Mouse (Mus musculus): Measurements from ENCODE around the gene Ak2. TPM values are rescaled to one million over a fixed set of nuclear protein-coding genes. Genes with fewer than 3 reads are reported as not detected.

Ak2 gene
- total and polyA plus RNA-seq, 3 experiments, result 330 to 366 TPM; not detected in 1

GRCm38 (mm10) chr4:129059922-129060321, 68.2 kb downstream of the Ak2 start:
- Histone ChIP-seq H3K9ac (ENCODE audit: control insufficient read depth, low read depth, low read length, poor library complexity, severe bottlenecking) (peak overlapping the region; percentile 54), H3K9me3 (replicated peaks; ENCODE audit: insufficient read depth, low read length) (no peaks in the 10 kb centered on the region), H3K36me3 (ENCODE audit: control insufficient read depth in 1 of 2, insufficient read depth in 2 of 2, low read length in 2 of 2) (peaks cover 0 to 36% of the 10 kb centered on the region in 2 experiments; a peak in 2 of 4 replicates), H3K27me3 (ENCODE audit: control insufficient read depth in 1 of 2, insufficient read depth in 2 of 2, low read length in 2 of 2) (no peaks in the 10 kb centered on the region), H3K4me1 (ENCODE audit: control insufficient read depth in 1 of 2, insufficient read depth in 2 of 2, low read length in 2 of 2) (peaks cover 18 to 25% of the 10 kb centered on the region in 2 experiments), H3K27ac (ENCODE audit: control insufficient read depth, low read depth, low read length) (no peak overlapping the region), H3K79me2 (ENCODE audit: control insufficient read depth, insufficient read depth, low read length, poor library complexity) (peaks cover 33% of the 10 kb centered on the region), H3K4me3 (ENCODE audit: control insufficient read depth in 1 of 2, insufficient read depth in 1 of 2, low read depth in 2 of 2, low read length in 2 of 2) (peak overlapping the region; percentile 79 to 88)
- no peak for DNase-seq (ENCODE audit: low read depth, low spot score)
- TF ChIP-seq NRF1 (IDR thresholded peaks at IDR 0.05; ENCODE audit: insufficient read depth, low read depth, low read length, poor library complexity, severe bottlenecking), result no peak
- TF ChIP-seq ETS1 (IDR thresholded peaks at IDR 0.05; ENCODE audit: low read depth, low read length), result peak; percentile 30; the same call in 1 of the 2 replicates

Other genes with a start within 250 kb of the Ak2 start
- gene A3galt2, start 236.6 kb upstream of the Ak2 start, total RNA-seq (2012; rRNA removed), result not detected in 2 replicates
- gene A3galt2, start 236.6 kb upstream of the Ak2 start, polyA plus RNA-seq (2012; ENCODE audit: insufficient read depth in 1 of 2, insufficient read length in 2 of 2, low read depth in 1 of 2, low replicate concordance in 2 of 2, missing spikeins in 1 of 2), result under 1 TPM in 1 of 2 experiments, not detected in 1; 0.06 TPM
- gene Zfp362, start 185.9 kb upstream of the Ak2 start, total RNA-seq (2012; rRNA removed), result 2.4 and 2.7 TPM in 2 replicates
- 10 to 100 TPM in 1 of 2 experiments, not detected in 1; 30.1 TPM for gene Zfp362, start 185.9 kb upstream of the Ak2 start, polyA plus RNA-seq (2012; ENCODE audit: insufficient read depth in 1 of 2, insufficient read length in 2 of 2, low read depth in 1 of 2, low replicate concordance in 2 of 2, missing spikeins in 1 of 2)
- gene Trim62, start 108.4 kb upstream of the Ak2 start, total RNA-seq (2012; rRNA removed), result 0.07 and 0.12 TPM in 2 replicates
- 1 to 10 TPM in 1 of 2 experiments, not detected in 1; 1.2 TPM for gene Trim62, start 108.4 kb upstream of the Ak2 start, polyA plus RNA-seq (2012; ENCODE audit: insufficient read depth in 1 of 2, insufficient read length in 2 of 2, low read depth in 1 of 2, low replicate concordance in 2 of 2, missing spikeins in 1 of 2)
- gene Azin2, start 29.5 kb upstream of the Ak2 start, total RNA-seq (2012; rRNA removed), result 0.39 and 0.42 TPM in 2 replicates
- 1 to 10 TPM in 1 of 2 experiments, not detected in 1; 2.3 TPM for gene Azin2, start 29.5 kb upstream of the Ak2 start, polyA plus RNA-seq (2012; ENCODE audit: insufficient read depth in 1 of 2, insufficient read length in 2 of 2, low read depth in 1 of 2, low replicate concordance in 2 of 2, missing spikeins in 1 of 2)
- 25.5 and 26.3 TPM in 2 replicates for gene Rnf19b, start 66.3 kb downstream of the Ak2 start, total RNA-seq (2012; rRNA removed)
- 10 to 100 TPM in 1 of 2 experiments, not detected in 1; 30.0 TPM for gene Rnf19b, start 66.3 kb downstream of the Ak2 start, polyA plus RNA-seq (2012; ENCODE audit: insufficient read depth in 1 of 2, insufficient read length in 2 of 2, low read depth in 1 of 2, low replicate concordance in 2 of 2, missing spikeins in 1 of 2)
- gene Tmem54, start 113.6 kb downstream of the Ak2 start, total RNA-seq (2012; rRNA removed), result not detected in 2 replicates
- not detected for gene Tmem54, start 113.6 kb downstream of the Ak2 start, polyA plus RNA-seq (2012; ENCODE audit: insufficient read depth in 1 of 2, insufficient read length in 2 of 2, low read depth in 1 of 2, low replicate concordance in 2 of 2, missing spikeins in 1 of 2)
- 0.39 and 0.59 TPM in 2 replicates for gene Hpca, start 130.1 kb downstream of the Ak2 start, total RNA-seq (2012; rRNA removed)
- 1 to 10 TPM in 1 of 2 experiments, not detected in 1; 1.1 TPM for gene Hpca, start 130.1 kb downstream of the Ak2 start, polyA plus RNA-seq (2012; ENCODE audit: insufficient read depth in 1 of 2, insufficient read length in 2 of 2, low read depth in 1 of 2, low replicate concordance in 2 of 2, missing spikeins in 1 of 2)
- gene Fndc5, start 145.0 kb downstream of the Ak2 start, total RNA-seq (2012; rRNA removed), result 15.5 and 15.8 TPM in 2 replicates
- 100 to 1,000 TPM in 1 of 2 experiments, 10 to 100 TPM in 1; 35.9 to 123 TPM for gene Fndc5, start 145.0 kb downstream of the Ak2 start, polyA plus RNA-seq (2012; ENCODE audit: insufficient read depth in 1 of 2, insufficient read length in 2 of 2, low read depth in 1 of 2, low replicate concordance in 2 of 2, missing spikeins in 1 of 2)
- gene S100pbp, start 197.8 kb downstream of the Ak2 start, total RNA-seq (2012; rRNA removed), result 11.6 and 14.2 TPM in 2 replicates
- 10 to 100 TPM in 1 of 2 experiments, not detected in 1; 28.3 TPM for gene S100pbp, start 197.8 kb downstream of the Ak2 start, polyA plus RNA-seq (2012; ENCODE audit: insufficient read depth in 1 of 2, insufficient read length in 2 of 2, low read depth in 1 of 2, low replicate concordance in 2 of 2, missing spikeins in 1 of 2)
- gene Yars, start 197.8 kb downstream of the Ak2 start, total RNA-seq (2012; rRNA removed), result 89.5 and 113 TPM in 2 replicates
- gene Yars, start 197.8 kb downstream of the Ak2 start, polyA plus RNA-seq (2012; ENCODE audit: insufficient read depth in 1 of 2, insufficient read length in 2 of 2, low read depth in 1 of 2, low replicate concordance in 2 of 2, missing spikeins in 1 of 2), result 100 to 1,000 TPM; 179 to 539 TPM

Data from MEL (cell line).